Mouse (Mus musculus): ENCODE data around the gene Myo6. TPM values are rescaled to one million over a fixed set of nuclear protein-coding genes. Genes with fewer than 3 reads are reported as not detected.

The Myo6 gene
- polyA plus RNA-seq, 1 experiment from 2014 or later = 15.2 TPM

- Histone ChIP-seq H3K27me3 (ENCODE audit: control insufficient read depth, insufficient read depth, low read length) (no peaks in the 10 kb centered on the region), H3K9me3 (ENCODE audit: control insufficient read depth, low read length) (no peaks in the 10 kb centered on the region), H3K4me2 (ENCODE audit: low read length) (no peak overlapping the region), H3K27ac (replicated peaks in 1 of 2; ENCODE audit: control insufficient read depth in 1 of 2, insufficient read depth in 1 of 2, low read depth in 2 of 2, low read length in 2 of 2) (no peak overlapping the region), H3K4me3 (ENCODE audit: control insufficient read depth in 1 of 2, insufficient read depth in 1 of 2, low read depth in 1 of 2, low read length in 2 of 2) (no peak overlapping the region), H3K36me3 (ENCODE audit: control insufficient read depth, insufficient read depth, low read length) (no peaks in the 10 kb centered on the region), H3K4me1 (ENCODE audit: control insufficient read depth in 2 of 2, insufficient read depth in 2 of 2, low read length in 2 of 2) (no peaks in the 10 kb centered on the region), H3K9ac (ENCODE audit: low read length) (no peak overlapping the region)
- ATAC-seq (ENCODE audit: insufficient number of reproducible peaks, insufficient read depth, low FRiP score, low read depth) = no peak
These were observed 6.4 kb downstream of the Myo6 start for GRCm38 (mm10) chr9:80171241-80171640.

- Histone ChIP-seq H3K36me3 (ENCODE audit: control insufficient read depth, insufficient read depth, low read length) (no peaks in the 10 kb centered on the region), H3K4me1 (ENCODE audit: control insufficient read depth in 2 of 2, insufficient read depth in 2 of 2, low read length in 2 of 2) (peaks cover 7 to 8% of the 10 kb centered on the region in 2 experiments), H3K4me2 (ENCODE audit: low read length) (no peak overlapping the region), H3K4me3 (ENCODE audit: control insufficient read depth in 1 of 2, insufficient read depth in 1 of 2, low read depth in 1 of 2, low read length in 2 of 2) (no peak overlapping the region), H3K27me3 (ENCODE audit: control insufficient read depth, insufficient read depth, low read length) (no peaks in the 10 kb centered on the region), H3K9me3 (ENCODE audit: control insufficient read depth, low read length) (no peaks in the 10 kb centered on the region), H3K27ac (replicated peaks in 1 of 2; ENCODE audit: control insufficient read depth in 1 of 2, insufficient read depth in 1 of 2, low read depth in 2 of 2, low read length in 2 of 2) (no peak overlapping the region), H3K9ac (ENCODE audit: low read length) (no peak overlapping the region)
- 81% methylated on average over 8 of the region's 8 CpGs for WGBS
- no peak for ATAC-seq (ENCODE audit: insufficient number of reproducible peaks, insufficient read depth, low FRiP score, low read depth)
These were observed 7.8 kb downstream of the Myo6 start for GRCm38 (mm10) chr9:80172396-80173222.

- H3K27ac ChIP-seq (replicated peaks in 1 of 2; ENCODE audit: control insufficient read depth in 1 of 2, insufficient read depth in 1 of 2, low read depth in 2 of 2, low read length in 2 of 2) = no peak overlapping the region
These were observed 8.8 kb downstream of the Myo6 start for GRCm38 (mm10) chr9:80173629-80174028.

GRCm38 (mm10) chr9:80176696-80177478 is 12.1 kb downstream of the Myo6 start:
- H3K9ac ChIP-seq (ENCODE audit: low read length) = no peak overlapping the region
- peak overlapping the region; percentile 65 to 78 for H3K27ac ChIP-seq (replicated peaks in 1 of 2; ENCODE audit: control insufficient read depth in 1 of 2, insufficient read depth in 1 of 2, low read depth in 2 of 2, low read length in 2 of 2)
- H3K4me3 ChIP-seq (ENCODE audit: control insufficient read depth in 1 of 2, insufficient read depth in 1 of 2, low read depth in 1 of 2, low read length in 2 of 2) = no peak overlapping the region
- ATAC-seq (ENCODE audit: insufficient number of reproducible peaks, insufficient read depth, low FRiP score, low read depth) = peak; percentile 69
- H3K4me2 ChIP-seq (ENCODE audit: low read length) = peak overlapping the region; percentile 34; the same call in 1 of the 2 replicates
- H3K36me3 ChIP-seq (ENCODE audit: control insufficient read depth, insufficient read depth, low read length) = no peaks in the 10 kb centered on the region
- 34% methylated on average over 13 of the region's 13 CpGs for WGBS
- peaks cover 7 to 12% of the 10 kb centered on the region in 2 experiments for H3K4me1 ChIP-seq (ENCODE audit: control insufficient read depth in 2 of 2, insufficient read depth in 2 of 2, low read length in 2 of 2)
- no peaks in the 10 kb centered on the region for H3K9me3 ChIP-seq (ENCODE audit: control insufficient read depth, low read length)
- H3K27me3 ChIP-seq (ENCODE audit: control insufficient read depth, insufficient read depth, low read length) = no peaks in the 10 kb centered on the region

More at GRCm38 (mm10) chr9:80173629-80174028, 8.8 kb downstream of the Myo6 start:
- H3K27me3 ChIP-seq (ENCODE audit: control insufficient read depth, insufficient read depth, low read length) = no peaks in the 10 kb centered on the region
- peaks cover 7 to 8% of the 10 kb centered on the region in 2 experiments for H3K4me1 ChIP-seq (ENCODE audit: control insufficient read depth in 2 of 2, insufficient read depth in 2 of 2, low read length in 2 of 2)
- H3K4me2 ChIP-seq (ENCODE audit: low read length) = no peak overlapping the region
- H3K9me3 ChIP-seq (ENCODE audit: control insufficient read depth, low read length) = no peaks in the 10 kb centered on the region
- no peak overlapping the region for H3K4me3 ChIP-seq (ENCODE audit: control insufficient read depth in 1 of 2, insufficient read depth in 1 of 2, low read depth in 1 of 2, low read length in 2 of 2)
- WGBS = 54% methylated on average over 9 of the region's 9 CpGs
- no peaks in the 10 kb centered on the region for H3K36me3 ChIP-seq (ENCODE audit: control insufficient read depth, insufficient read depth, low read length)
- no peak overlapping the region for H3K9ac ChIP-seq (ENCODE audit: low read length)
- ATAC-seq (ENCODE audit: insufficient number of reproducible peaks, insufficient read depth, low FRiP score, low read depth) = no peak

GRCm38 (mm10) chr9:80178670-80179069 is 13.8 kb downstream of the Myo6 start:
- 81% methylated on average over 2 of the region's 2 CpGs for WGBS
- no peaks in the 10 kb centered on the region for H3K27me3 ChIP-seq (ENCODE audit: control insufficient read depth, insufficient read depth, low read length)
- no peak overlapping the region for H3K27ac ChIP-seq (replicated peaks in 1 of 2; ENCODE audit: control insufficient read depth in 1 of 2, insufficient read depth in 1 of 2, low read depth in 2 of 2, low read length in 2 of 2)
- no peak for ATAC-seq (ENCODE audit: insufficient number of reproducible peaks, insufficient read depth, low FRiP score, low read depth)
- H3K9ac ChIP-seq (ENCODE audit: low read length) = no peak overlapping the region
- no peak overlapping the region for H3K4me3 ChIP-seq (ENCODE audit: control insufficient read depth in 1 of 2, insufficient read depth in 1 of 2, low read depth in 1 of 2, low read length in 2 of 2)
- no peak overlapping the region for H3K4me2 ChIP-seq (ENCODE audit: low read length)
- no peaks in the 10 kb centered on the region for H3K36me3 ChIP-seq (ENCODE audit: control insufficient read depth, insufficient read depth, low read length)
- H3K4me1 ChIP-seq (ENCODE audit: control insufficient read depth in 2 of 2, insufficient read depth in 2 of 2, low read length in 2 of 2) = peaks cover 7 to 12% of the 10 kb centered on the region in 2 experiments
- no peaks in the 10 kb centered on the region for H3K9me3 ChIP-seq (ENCODE audit: control insufficient read depth, low read length)

GRCm38 (mm10) chr9:80179688-80180087 is 14.9 kb downstream of the Myo6 start:
- Histone ChIP-seq H3K9me3 (ENCODE audit: control insufficient read depth, low read length) (no peaks in the 10 kb centered on the region), H3K36me3 (ENCODE audit: control insufficient read depth, insufficient read depth, low read length) (no peaks in the 10 kb centered on the region), H3K9ac (ENCODE audit: low read length) (no peak overlapping the region), H3K4me1 (ENCODE audit: control insufficient read depth in 2 of 2, insufficient read depth in 2 of 2, low read length in 2 of 2) (peaks cover 7 to 12% of the 10 kb centered on the region in 2 experiments), H3K27me3 (ENCODE audit: control insufficient read depth, insufficient read depth, low read length) (no peaks in the 10 kb centered on the region), H3K4me3 (ENCODE audit: control insufficient read depth in 1 of 2, insufficient read depth in 1 of 2, low read depth in 1 of 2, low read length in 2 of 2) (no peak overlapping the region), H3K4me2 (ENCODE audit: low read length) (no peak overlapping the region), H3K27ac (replicated peaks in 1 of 2; ENCODE audit: control insufficient read depth in 1 of 2, insufficient read depth in 1 of 2, low read depth in 2 of 2, low read length in 2 of 2) (no peak overlapping the region)
- no peak for ATAC-seq (ENCODE audit: insufficient number of reproducible peaks, insufficient read depth, low FRiP score, low read depth)
- WGBS = 69% methylated on average over 4 of the region's 4 CpGs

- H3K27me3 ChIP-seq (ENCODE audit: control insufficient read depth, insufficient read depth, low read length) = no peaks in the 10 kb centered on the region
- H3K9me3 ChIP-seq (ENCODE audit: control insufficient read depth, low read length) = no peaks in the 10 kb centered on the region
- WGBS = 73% methylated on average over 5 of the region's 5 CpGs
- H3K27ac ChIP-seq (replicated peaks in 1 of 2; ENCODE audit: control insufficient read depth in 1 of 2, insufficient read depth in 1 of 2, low read depth in 2 of 2, low read length in 2 of 2) = no peak overlapping the region
- H3K4me1 ChIP-seq (ENCODE audit: control insufficient read depth in 2 of 2, insufficient read depth in 2 of 2, low read length in 2 of 2) = peaks cover 7 to 12% of the 10 kb centered on the region in 2 experiments
- H3K9ac ChIP-seq (ENCODE audit: low read length) = no peak overlapping the region
- H3K4me2 ChIP-seq (ENCODE audit: low read length) = no peak overlapping the region
- no peak for ATAC-seq (ENCODE audit: insufficient number of reproducible peaks, insufficient read depth, low FRiP score, low read depth)
- no peak overlapping the region for H3K4me3 ChIP-seq (ENCODE audit: control insufficient read depth in 1 of 2, insufficient read depth in 1 of 2, low read depth in 1 of 2, low read length in 2 of 2)
- H3K36me3 ChIP-seq (ENCODE audit: control insufficient read depth, insufficient read depth, low read length) = no peaks in the 10 kb centered on the region
These were observed 15.9 kb downstream of the Myo6 start for GRCm38 (mm10) chr9:80180771-80181170.
